Mouse (Mus musculus) embryonic facial prominence, embryonic 12.5 days (tissue): ENCODE measurements around the gene Numb. TPM values are rescaled to one million over a fixed set of nuclear protein-coding genes. Genes with fewer than 3 reads are reported as not detected.

Source experiments
- ATAC-seq: fragments of 200-750 bp; cut with Nextera tagmentation; 2 replicates; pipeline ENCODE4 v1.8.0; 2017; ENCODE audit not compliant: insufficient number of reproducible peaks, insufficient read depth, low FRiP score, low TSS enrichment
- H3K27ac ChIP-seq: fragments of 300-500 bp; sonication (generic); 2 replicates; pipeline ENCODE4 v1.5.1; 2016; ENCODE audit warnings: mild to moderate bottlenecking
- H3K27me3 ChIP-seq: fragments of 300-500 bp; sonication (generic); 2 replicates; pipeline ENCODE4 v1.6.1; 2016; ENCODE audit warnings: mild to moderate bottlenecking, moderate library complexity
- H3K36me3 ChIP-seq: fragments of 300-500 bp; sonication (generic); 2 replicates; pipeline ENCODE4 v1.6.1; 2016; ENCODE audit warnings: mild to moderate bottlenecking
- H3K4me1 ChIP-seq: fragments of 300-500 bp; sonication (generic); 2 replicates; pipeline ENCODE4 v1.6.1; 2016
- H3K4me2 ChIP-seq: fragments of 300-500 bp; sonication (generic); replicated peaks from 2 replicates; pipeline ENCODE4 v1.6.1; 2016; ENCODE audit warnings: mild to moderate bottlenecking, moderate library complexity
- H3K4me3 ChIP-seq: fragments of 300-500 bp; sonication (generic); 2 replicates; pipeline ENCODE4 v1.5.1; 2016; ENCODE audit warnings: mild to moderate bottlenecking
- H3K9ac ChIP-seq: fragments of 300-500 bp; sonication (generic); 2 replicates; pipeline ENCODE4 v1.6.1; 2016; ENCODE audit warnings: mild to moderate bottlenecking, moderate library complexity
- H3K9me3 ChIP-seq: fragments of 300-500 bp; sonication (generic); 2 replicates; pipeline ENCODE4 v1.6.1; 2016; ENCODE audit warnings: mild to moderate bottlenecking, moderate library complexity
- WGBS: fragments of 180-500 bp; shearing (Covaris S2); methylation state at CpG from one replicate; pipeline ENCODE4 v1.1.7; 2016; 5-methylcytosine and 5-hydroxymethylcytosine counted together
- polyA plus RNA-seq: library from polyadenylated mRNA; unstranded; fragments of >200 nt; fragmentation: Nextera tagmentation; extraction: Ambion mirVana; gene quantifications from 2 replicates; pipeline ENCODE4 v1.2.1, GENCODE M21; 2016

Gene Numb
- polyA plus RNA-seq, 1 experiment from 2014 or later = 40.2 TPM

DNA sequence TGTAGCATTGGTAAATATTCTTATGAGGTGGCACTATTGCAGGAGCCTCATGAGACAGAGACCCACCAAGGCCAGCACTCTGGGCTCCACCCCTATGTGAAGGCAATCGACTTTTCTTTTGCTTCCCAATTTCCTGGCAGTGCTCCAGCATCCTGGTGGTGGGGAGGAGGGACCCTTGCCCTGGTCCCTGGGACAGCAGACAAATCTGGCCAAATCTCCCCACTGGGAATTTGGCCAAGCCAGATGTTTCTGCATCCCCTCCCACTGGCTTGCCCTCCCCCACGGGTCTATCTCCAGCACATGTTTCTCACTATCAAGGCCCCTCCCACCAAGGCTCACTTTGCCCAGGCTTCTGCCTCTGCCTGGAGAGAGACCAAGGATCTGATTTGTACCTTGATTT lies 169.2 kb downstream of the Numb start:
- H3K4me1 ChIP-seq = peaks cover 7% of the 10 kb centered on the region; the same call in 1 of the 2 replicates
- WGBS = 33% methylated on average over 2 of the region's 2 CpGs
- H3K27ac ChIP-seq = no peak overlapping the region; the same call in 1 of the 2 replicates
- H3K9ac ChIP-seq = no peak overlapping the region
- H3K27me3 ChIP-seq = no peaks in the 10 kb centered on the region
- H3K4me3 ChIP-seq = no peak overlapping the region
- H3K9me3 ChIP-seq = no peaks in the 10 kb centered on the region
- no peak for ATAC-seq
- no peaks in the 10 kb centered on the region for H3K36me3 ChIP-seq
- no peak overlapping the region for H3K4me2 ChIP-seq

DNA sequence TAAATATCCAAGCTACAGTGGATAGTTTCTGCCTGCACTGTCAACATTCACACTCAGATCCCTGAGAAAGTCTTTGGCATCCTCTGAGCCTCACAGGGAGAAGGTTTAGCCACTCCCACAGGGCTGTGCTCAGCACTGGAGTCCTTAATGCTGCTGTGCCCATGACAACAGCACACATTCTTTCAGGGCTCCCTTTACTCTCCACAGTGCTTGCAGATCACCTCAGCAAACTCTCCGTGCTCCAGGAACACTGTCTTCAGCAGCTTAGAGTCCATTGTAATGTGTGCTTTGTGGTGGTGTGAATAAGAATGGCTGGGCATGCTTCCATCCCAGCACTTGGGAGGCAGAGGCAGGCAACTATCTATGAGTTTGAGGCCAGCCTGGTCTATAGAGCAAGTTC lies 172.5 kb downstream of the Numb start:
- no peak overlapping the region for H3K4me2 ChIP-seq
- no peak overlapping the region for H3K4me3 ChIP-seq
- H3K36me3 ChIP-seq = no peaks in the 10 kb centered on the region
- no peak overlapping the region for H3K9ac ChIP-seq
- ATAC-seq = no peak
- H3K27me3 ChIP-seq = no peaks in the 10 kb centered on the region
- 56% methylated on average over 1 of the region's 1 CpGs for WGBS
- no peaks in the 10 kb centered on the region for H3K9me3 ChIP-seq
- no peak overlapping the region for H3K27ac ChIP-seq
- H3K4me1 ChIP-seq = peaks cover 7% of the 10 kb centered on the region; the same call in 1 of the 2 replicates

Other genes starting within 250 kb of the Numb start
- 59.5 and 64.2 TPM in 2 replicates for gene Psen1, start 233.8 kb downstream of the Numb start, polyA plus RNA-seq
- gene Papln, start 158.3 kb downstream of the Numb start, polyA plus RNA-seq = 0.51 and 0.69 TPM in 2 replicates
- gene Riox1, start 28.7 kb upstream of the Numb start, polyA plus RNA-seq = 19.6 and 22.6 TPM in 2 replicates
- gene Heatr4, start 62.9 kb upstream of the Numb start, polyA plus RNA-seq = not detected in 2 replicates
- 19.3 and 20.8 TPM in 2 replicates for gene Acot2, start 65.9 kb upstream of the Numb start, polyA plus RNA-seq
- gene Acot1, start 87.6 kb upstream of the Numb start, polyA plus RNA-seq = 37.2 and 39.7 TPM in 2 replicates
- gene Acot4, start 116.4 kb upstream of the Numb start, polyA plus RNA-seq = 0.36 and 0.75 TPM in 2 replicates
- not detected in 2 replicates for gene Gm49366, start 117.0 kb upstream of the Numb start, polyA plus RNA-seq
- gene Acot3, start 130.2 kb upstream of the Numb start, polyA plus RNA-seq = 0.38 and 0.49 TPM in 2 replicates
- not detected in 2 replicates for gene Acot5, start 147.4 kb upstream of the Numb start, polyA plus RNA-seq
- 1.2 and 1.3 TPM in 2 replicates for gene Acot6, start 178.7 kb upstream of the Numb start, polyA plus RNA-seq
- 7.5 and 8.8 TPM in 2 replicates for gene Dnal1, start 192.4 kb upstream of the Numb start, polyA plus RNA-seq
- 1.4 and 1.5 TPM in 2 replicates for gene Pnma1, start 226.6 kb upstream of the Numb start, polyA plus RNA-seq